Mouse (Mus musculus) E14TG2a.4 (cell line): ENCODE measurements around the gene Trem2.
"Not testable (repeated sequence)": the region's sequence is repeated elsewhere in the genome, so short reads cannot be mapped to it uniquely, and the experiment has no call there.

Experiments used
- H3K27me3 ChIP-seq: 2 replicates; pipeline ENCODE4 v1.6.1; 2014; ENCODE audit warnings: low read length, control low read depth; ENCODE audit not compliant: insufficient read depth
- H3K36me3 ChIP-seq: 2 replicates; pipeline ENCODE4 v1.6.1; 2014; ENCODE audit warnings: low read length, control low read depth; ENCODE audit not compliant: insufficient read depth
- H3K4me1 ChIP-seq: replicated peaks from 2 replicates; pipeline ENCODE4 v1.6.1; 2014; ENCODE audit warnings: low read depth, low read length, control low read depth
- H3K4me3 ChIP-seq: replicated peaks from 2 replicates; pipeline ENCODE4 v1.5.1; 2014; ENCODE audit warnings: mild to moderate bottlenecking, low read length
- H3K9me3 ChIP-seq: 2 replicates; pipeline ENCODE4 v1.6.1; 2014; ENCODE audit warnings: low read length, control low read depth
- CTCF ChIP-seq: conservative IDR thresholded peaks from 2 replicates; pipeline ENCODE4 v1.5.1; 2014; ENCODE audit warnings: low read length
- NANOG ChIP-seq: IDR thresholded peaks from 2 replicates; pipeline ENCODE4 v1.6.1; 2014; ENCODE audit warnings: borderline replicate concordance, low read length, mixed read lengths
- POU5F1 ChIP-seq: IDR thresholded peaks from 2 replicates; pipeline ENCODE4 v1.6.1; 2014; ENCODE audit warnings: low read length, borderline replicate concordance

Gene Trem2

GRCm38 (mm10) chr17:48341947-48342346 lies 4.3 kb upstream of the Trem2 start:
- H3K9me3 ChIP-seq: no peaks in the 10 kb centered on the region
- peaks cover 11% of the 10 kb centered on the region for H3K27me3 ChIP-seq
- H3K4me1 ChIP-seq: peaks cover 8% of the 10 kb centered on the region; the same call in 1 of the 2 replicates
- H3K4me3 ChIP-seq: no peak overlapping the region
- TF ChIP-seq NANOG: no peak
- no peak for TF ChIP-seq POU5F1
- no peak for TF ChIP-seq CTCF
- no peaks in the 10 kb centered on the region for H3K36me3 ChIP-seq

DNA sequence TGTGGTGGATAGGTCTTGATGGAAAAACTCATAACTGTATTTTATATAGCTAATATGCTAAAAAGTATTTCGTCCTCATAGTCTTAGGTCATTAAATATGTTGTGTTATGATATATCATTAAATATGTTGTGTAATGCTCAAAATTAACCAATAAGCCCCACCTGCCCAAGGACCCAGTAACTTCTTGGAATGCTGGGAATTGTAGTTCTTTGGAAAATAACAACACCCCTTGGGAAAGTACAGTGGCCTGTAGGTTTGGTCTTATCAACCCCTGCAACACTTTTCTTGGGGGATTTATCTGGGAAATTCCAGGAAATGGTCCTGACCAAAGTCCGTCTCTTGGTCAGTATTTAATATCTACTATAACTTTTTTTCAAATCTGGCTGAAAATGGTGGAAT lies 3.1 kb upstream of the Trem2 start:
- Histone ChIP-seq H3K4me1 (peaks cover 12% of the 10 kb centered on the region; the same call in 1 of the 2 replicates), H3K27me3 (peaks cover 20% of the 10 kb centered on the region), H3K9me3 (no peaks in the 10 kb centered on the region), H3K36me3 (no peaks in the 10 kb centered on the region), H3K4me3 (no peak overlapping the region)
- no peak for TF ChIP-seq NANOG
- no peak for TF ChIP-seq POU5F1
- TF ChIP-seq CTCF: no peak

DNA sequence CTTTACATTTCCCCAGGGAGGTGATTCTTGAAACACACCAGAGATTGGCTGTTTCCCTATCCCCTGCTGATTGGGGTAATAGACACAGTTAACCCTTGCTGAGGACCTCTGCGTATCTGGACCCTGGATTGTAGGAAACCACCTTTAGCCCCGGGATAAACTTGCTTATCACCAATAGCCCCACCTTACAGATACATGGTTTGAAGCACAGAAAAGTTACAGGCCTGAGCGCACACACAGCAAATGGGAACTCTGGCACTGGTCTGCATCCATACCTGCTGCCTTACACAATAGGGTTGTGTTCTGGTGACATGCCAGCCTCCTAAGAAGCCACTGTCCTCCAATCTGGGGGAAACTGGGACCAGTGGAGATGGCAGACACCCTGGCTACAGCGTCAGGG lies 377 bp upstream of the Trem2 start:
- Histone ChIP-seq H3K27me3 (peaks cover 37% of the 10 kb centered on the region), H3K4me3 (no peak overlapping the region), H3K36me3 (no peaks in the 10 kb centered on the region), H3K9me3 (no peaks in the 10 kb centered on the region), H3K4me1 (peaks cover 24% of the 10 kb centered on the region)
- no peak for TF ChIP-seq NANOG

- Histone ChIP-seq H3K4me3 (no peak overlapping the region), H3K36me3 (no peaks in the 10 kb centered on the region), H3K4me1 (peaks cover 34% of the 10 kb centered on the region), H3K9me3 (peaks cover 3% of the 10 kb centered on the region; the same call in 1 of the 2 replicates), H3K27me3 (peaks cover 42% of the 10 kb centered on the region)
- no peak for TF ChIP-seq NANOG
- no peak for TF ChIP-seq CTCF
- TF ChIP-seq POU5F1: no peak
These were observed 633 bp downstream of the Trem2 start for GRCm38 (mm10) chr17:48346834-48347233.

DNA sequence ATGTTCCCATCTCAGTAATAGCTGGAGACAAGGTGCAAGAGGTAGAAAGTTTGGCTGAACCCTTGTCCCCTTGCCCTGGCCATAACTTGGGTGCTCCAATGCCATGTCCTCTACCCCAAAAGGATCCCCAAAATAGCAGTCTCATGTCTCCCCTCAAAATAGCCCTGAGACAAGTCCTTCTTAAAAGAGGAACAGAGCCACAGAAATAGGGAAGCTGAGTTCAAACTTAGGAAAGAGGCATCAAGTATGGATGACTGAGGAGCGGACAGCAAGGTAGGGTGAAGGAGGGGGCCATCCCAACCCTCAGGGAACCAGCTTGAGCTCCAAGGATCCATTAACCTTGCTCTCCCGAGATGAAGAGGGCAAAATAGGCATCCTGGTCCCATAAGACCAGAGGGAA lies 1.1 kb downstream of the Trem2 start:
- peaks cover 44% of the 10 kb centered on the region for H3K27me3 ChIP-seq
- peaks cover 3% of the 10 kb centered on the region; the same call in 1 of the 2 replicates for H3K9me3 ChIP-seq
- no peaks in the 10 kb centered on the region for H3K36me3 ChIP-seq
- no peak for TF ChIP-seq NANOG
- TF ChIP-seq CTCF: no peak
- peaks cover 38% of the 10 kb centered on the region for H3K4me1 ChIP-seq
- H3K4me3 ChIP-seq: no peak overlapping the region

- Histone ChIP-seq H3K36me3 (no peaks in the 10 kb centered on the region), H3K9me3 (peaks cover 3% of the 10 kb centered on the region; the same call in 1 of the 2 replicates), H3K4me3 (no peak overlapping the region), H3K27me3 (peaks cover 46% of the 10 kb centered on the region), H3K4me1 (peaks cover 50% of the 10 kb centered on the region)
- TF ChIP-seq NANOG: peak; percentile 19; the same call in 1 of the 2 replicates
- TF ChIP-seq POU5F1: peak; percentile 63; the same call in 1 of the 2 replicates
- TF ChIP-seq CTCF: no peak
These were observed 4.5 kb downstream of the Trem2 start for GRCm38 (mm10) chr17:48350681-48351193.

- Histone ChIP-seq H3K27me3 (peaks cover 34% of the 10 kb centered on the region), H3K4me1 (peaks cover 43% of the 10 kb centered on the region)
- H3K9me3 ChIP-seq, H3K36me3 ChIP-seq, H3K4me3 ChIP-seq: not testable (repeated sequence)
- 0 out of 2 replicates have a peak, but pooled peaks have one; percentile 7 for TF ChIP-seq NANOG
These were observed 6.8 kb downstream of the Trem2 start for GRCm38 (mm10) chr17:48352976-48353375.

- H3K4me3 ChIP-seq: no peak overlapping the region
- TF ChIP-seq CTCF: no peak
- no peak for TF ChIP-seq POU5F1
- TF ChIP-seq NANOG: no peak
- H3K9me3 ChIP-seq: peaks cover 3% of the 10 kb centered on the region; the same call in 1 of the 2 replicates
- peaks cover 38% of the 10 kb centered on the region for H3K4me1 ChIP-seq
- H3K36me3 ChIP-seq: no peaks in the 10 kb centered on the region
- peaks cover 24% of the 10 kb centered on the region for H3K27me3 ChIP-seq
These were observed 9.6 kb downstream of the Trem2 start for GRCm38 (mm10) chr17:48355822-48356221.

GRCm38 (mm10) chr17:48357892-48358291 lies 11.7 kb downstream of the Trem2 start:
- TF ChIP-seq CTCF (no peak), NANOG (no peak), POU5F1 (no peak)
- peaks cover 19% of the 10 kb centered on the region for H3K27me3 ChIP-seq
- H3K4me1 ChIP-seq: peaks cover 18% of the 10 kb centered on the region
- H3K36me3 ChIP-seq: no peaks in the 10 kb centered on the region
- no peak overlapping the region for H3K4me3 ChIP-seq
- no peaks in the 10 kb centered on the region for H3K9me3 ChIP-seq
